Mouse (Mus musculus): ENCODE data around the gene Chrm4. TPM values are rescaled to one million over a fixed set of nuclear protein-coding genes. Genes with fewer than 3 reads are reported as not detected.

The Chrm4 gene
- polyA plus RNA-seq, 1 experiment from 2014 or later = not detected

DNA sequence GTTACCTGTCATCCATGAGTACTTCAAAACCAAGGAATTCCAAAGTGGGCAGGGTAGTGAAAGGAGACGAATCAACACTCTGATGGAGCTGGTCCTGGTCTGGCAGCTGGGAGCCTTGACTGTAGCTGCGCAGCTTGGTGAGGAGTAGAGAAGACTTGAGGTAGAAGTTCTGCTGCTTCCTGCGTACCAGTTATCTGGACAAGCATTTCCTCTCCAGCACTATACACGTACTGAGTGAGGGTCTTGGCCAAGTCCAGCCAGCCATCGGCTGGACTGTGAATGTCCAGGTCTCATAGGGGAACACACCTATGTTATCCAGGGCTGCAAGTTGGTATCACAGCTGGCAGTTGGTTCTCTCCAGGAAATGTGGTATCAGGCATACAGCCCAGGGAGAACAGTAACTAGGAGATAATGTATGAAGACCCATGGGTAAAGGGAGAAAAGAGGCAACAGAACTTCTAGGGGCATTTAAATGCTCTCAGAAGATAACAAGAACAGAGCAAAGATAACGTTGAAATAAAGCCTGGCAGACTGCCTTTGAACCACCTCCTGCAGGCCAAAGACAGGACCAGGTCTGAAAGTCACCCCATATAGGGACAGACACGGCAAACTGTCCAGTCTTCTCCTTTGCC, 10.6 kb upstream of the Chrm4 start:
- no peak for ATAC-seq (ENCODE audit: insufficient number of reproducible peaks, insufficient read depth, low FRiP score, low read depth)
- H3K4me1 ChIP-seq (ENCODE audit: control insufficient read depth in 2 of 2, insufficient read depth in 2 of 2, low read length in 2 of 2) = peaks cover 2% of the 10 kb centered on the region in 2 experiments; a peak in 2 of 4 replicates
- H3K9ac ChIP-seq (ENCODE audit: low read length) = no peak overlapping the region
- 70% methylated on average over 7 of the region's 7 CpGs for WGBS
- no peak overlapping the region for H3K27ac ChIP-seq (replicated peaks in 1 of 2; ENCODE audit: control insufficient read depth in 1 of 2, insufficient read depth in 1 of 2, low read depth in 2 of 2, low read length in 2 of 2)
- peaks cover 69% of the 10 kb centered on the region for H3K36me3 ChIP-seq (ENCODE audit: control insufficient read depth, insufficient read depth, low read length)
- H3K4me3 ChIP-seq (ENCODE audit: control insufficient read depth in 1 of 2, insufficient read depth in 1 of 2, low read depth in 1 of 2, low read length in 2 of 2) = no peak overlapping the region
- H3K9me3 ChIP-seq (ENCODE audit: control insufficient read depth, low read length) = no peaks in the 10 kb centered on the region
- H3K27me3 ChIP-seq (ENCODE audit: control insufficient read depth, insufficient read depth, low read length) = peaks cover 15% of the 10 kb centered on the region
- H3K4me2 ChIP-seq (ENCODE audit: low read length) = no peak overlapping the region

DNA sequence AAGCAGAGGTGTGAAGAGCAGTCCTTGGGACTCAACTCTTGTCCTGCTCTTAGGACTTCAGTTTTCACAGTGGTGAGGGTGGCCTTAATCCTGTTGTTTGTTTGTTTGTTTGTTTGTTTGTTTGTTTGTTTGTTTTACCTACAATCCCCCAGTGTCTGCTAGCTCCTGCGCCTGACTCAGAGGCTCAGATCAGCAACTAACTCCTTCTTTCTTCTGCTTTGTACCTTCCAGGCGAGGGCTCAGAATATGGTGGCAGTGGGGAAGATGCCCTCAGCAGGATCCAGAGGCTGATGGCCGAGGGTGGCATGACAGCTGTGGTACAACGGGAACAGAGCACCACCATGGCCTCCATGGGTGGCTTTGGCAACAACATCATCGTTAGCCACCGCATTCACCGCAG, 10.0 kb upstream of the Chrm4 start:
- Histone ChIP-seq H3K4me1 (ENCODE audit: control insufficient read depth in 2 of 2, insufficient read depth in 2 of 2, low read length in 2 of 2) (peaks cover 7 to 9% of the 10 kb centered on the region in 2 experiments), H3K4me3 (ENCODE audit: control insufficient read depth in 1 of 2, insufficient read depth in 1 of 2, low read depth in 1 of 2, low read length in 2 of 2) (no peak overlapping the region), H3K27me3 (ENCODE audit: control insufficient read depth, insufficient read depth, low read length) (peaks cover 22% of the 10 kb centered on the region), H3K9me3 (ENCODE audit: control insufficient read depth, low read length) (no peaks in the 10 kb centered on the region), H3K4me2 (ENCODE audit: low read length) (no peak overlapping the region), H3K36me3 (ENCODE audit: control insufficient read depth, insufficient read depth, low read length) (peaks cover 63% of the 10 kb centered on the region), H3K9ac (ENCODE audit: low read length) (no peak overlapping the region), H3K27ac (replicated peaks in 1 of 2; ENCODE audit: control insufficient read depth in 1 of 2, insufficient read depth in 1 of 2, low read depth in 2 of 2, low read length in 2 of 2) (no peak overlapping the region)
- ATAC-seq (ENCODE audit: insufficient number of reproducible peaks, insufficient read depth, low FRiP score, low read depth) = no peak
- 89% methylated on average over 7 of the region's 7 CpGs for WGBS

DNA sequence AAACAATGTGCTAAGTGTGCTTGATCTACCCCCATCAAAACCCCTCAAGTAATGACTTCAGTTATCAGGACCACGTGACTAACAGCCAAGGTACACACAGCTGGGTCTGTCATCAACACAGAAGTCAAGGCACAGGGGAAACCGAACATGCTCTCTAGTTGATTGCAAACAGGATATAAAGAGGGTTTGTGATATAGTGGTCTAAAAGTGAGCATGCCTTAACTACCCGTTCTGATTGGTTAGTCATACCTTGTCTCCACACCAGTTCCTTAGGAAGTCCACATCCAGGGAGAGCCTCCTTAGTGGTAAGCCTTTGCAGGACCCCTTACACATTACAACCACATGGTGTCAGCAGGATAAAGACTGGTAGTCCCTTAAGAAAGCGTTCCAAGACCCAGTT, 6.9 kb upstream of the Chrm4 start:
- Histone ChIP-seq H3K4me3 (ENCODE audit: control insufficient read depth in 1 of 2, insufficient read depth in 1 of 2, low read depth in 1 of 2, low read length in 2 of 2) (no peak overlapping the region), H3K27me3 (ENCODE audit: control insufficient read depth, insufficient read depth, low read length) (peaks cover 49% of the 10 kb centered on the region), H3K36me3 (ENCODE audit: control insufficient read depth, insufficient read depth, low read length) (peaks cover 32% of the 10 kb centered on the region), H3K4me2 (ENCODE audit: low read length) (no peak overlapping the region), H3K9me3 (ENCODE audit: control insufficient read depth, low read length) (no peaks in the 10 kb centered on the region), H3K4me1 (ENCODE audit: control insufficient read depth in 2 of 2, insufficient read depth in 2 of 2, low read length in 2 of 2) (peaks cover 14 to 15% of the 10 kb centered on the region in 2 experiments), H3K9ac (ENCODE audit: low read length) (no peak overlapping the region), H3K27ac (replicated peaks in 1 of 2; ENCODE audit: control insufficient read depth in 1 of 2, insufficient read depth in 1 of 2, low read depth in 2 of 2, low read length in 2 of 2) (no peak overlapping the region)
- 64% methylated on average over 4 of the region's 4 CpGs for WGBS
- no peak for ATAC-seq (ENCODE audit: insufficient number of reproducible peaks, insufficient read depth, low FRiP score, low read depth)

DNA sequence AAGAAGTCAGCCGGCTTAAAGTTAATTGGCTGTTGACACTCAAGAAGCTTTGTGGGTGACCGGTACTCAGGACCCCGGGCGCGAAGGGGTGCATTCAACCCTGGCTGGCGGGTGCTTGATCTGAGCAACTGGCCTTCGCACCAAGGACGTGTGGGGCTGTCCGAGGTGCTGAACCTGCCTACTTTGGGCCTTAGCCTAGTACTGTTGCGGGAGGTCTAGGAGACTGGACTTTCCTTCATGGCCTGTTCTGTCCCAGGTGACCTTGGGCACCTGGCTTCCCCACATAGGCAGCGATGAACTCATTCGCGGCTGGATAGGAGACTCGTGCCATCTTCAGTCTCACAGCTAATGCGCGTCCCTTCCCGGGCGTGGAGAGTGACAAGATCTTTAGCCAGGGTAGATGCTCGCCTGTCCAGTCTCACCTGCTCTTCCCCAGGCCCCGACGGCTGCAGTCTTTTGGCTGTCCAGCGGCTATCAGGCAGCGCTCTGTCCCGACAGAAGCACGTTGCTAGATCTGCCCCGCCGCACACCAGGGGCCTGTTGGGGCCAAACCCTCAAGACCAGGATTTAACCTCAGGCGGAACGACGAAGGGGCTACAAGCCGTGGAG, 5.8 kb upstream of the Chrm4 start:
- no peak overlapping the region for H3K27ac ChIP-seq (replicated peaks in 1 of 2; ENCODE audit: control insufficient read depth in 1 of 2, insufficient read depth in 1 of 2, low read depth in 2 of 2, low read length in 2 of 2)
- H3K27me3 ChIP-seq (ENCODE audit: control insufficient read depth, insufficient read depth, low read length) = peaks cover 49% of the 10 kb centered on the region
- 2% methylated on average over 31 of the region's 31 CpGs for WGBS
- no peak overlapping the region; the same call in 1 of the 2 replicates for H3K9ac ChIP-seq (ENCODE audit: low read length)
- peaks cover 14 to 15% of the 10 kb centered on the region in 2 experiments for H3K4me1 ChIP-seq (ENCODE audit: control insufficient read depth in 2 of 2, insufficient read depth in 2 of 2, low read length in 2 of 2)
- peaks cover 24% of the 10 kb centered on the region for H3K36me3 ChIP-seq (ENCODE audit: control insufficient read depth, insufficient read depth, low read length)
- H3K4me2 ChIP-seq (ENCODE audit: low read length) = peak overlapping the region; percentile 90
- H3K4me3 ChIP-seq (ENCODE audit: control insufficient read depth in 1 of 2, insufficient read depth in 1 of 2, low read depth in 1 of 2, low read length in 2 of 2) = peak overlapping the region; percentile 52 to 58
- H3K9me3 ChIP-seq (ENCODE audit: control insufficient read depth, low read length) = no peaks in the 10 kb centered on the region
- ATAC-seq (ENCODE audit: insufficient number of reproducible peaks, insufficient read depth, low FRiP score, low read depth) = no peak; the same call in 1 of the 2 replicates

DNA sequence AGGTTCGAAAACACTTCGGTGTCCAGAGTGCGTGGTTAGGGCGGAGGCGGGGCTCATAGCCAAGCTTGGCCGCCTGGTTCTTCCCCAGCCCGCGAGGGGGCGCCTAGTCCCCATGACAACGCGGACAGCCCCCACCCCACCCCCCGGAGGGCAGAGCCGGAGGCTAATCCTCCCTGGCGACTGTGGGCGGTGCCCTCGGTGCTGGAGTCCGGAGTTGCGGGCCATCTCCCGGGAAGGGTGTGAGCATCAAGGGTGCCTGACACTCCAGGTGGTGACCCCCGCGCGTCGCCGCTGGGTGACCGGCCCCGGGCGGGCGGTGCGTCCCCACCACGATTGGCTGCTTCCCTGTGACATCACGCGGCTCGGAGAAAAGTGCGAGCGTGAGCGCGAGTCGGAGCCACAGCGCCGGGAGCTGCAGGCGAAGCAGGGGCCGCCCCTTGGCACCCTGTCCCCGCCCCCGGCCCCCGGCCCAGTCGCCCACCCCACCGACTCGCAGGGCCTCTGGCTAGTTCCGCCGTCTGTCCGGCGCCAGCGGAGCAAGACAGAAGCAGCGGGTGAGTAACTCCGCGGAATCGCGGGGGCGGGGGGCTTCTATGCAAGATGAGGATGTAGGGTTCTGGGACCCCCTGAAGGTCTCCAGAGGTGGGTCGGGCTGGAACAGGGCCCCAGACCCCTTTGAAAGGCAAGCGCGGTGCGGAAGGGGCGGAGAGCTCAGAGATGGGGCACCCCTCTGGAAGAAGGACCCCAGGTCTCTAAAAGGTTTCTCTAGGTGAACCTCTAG, 5.1 kb upstream of the Chrm4 start:
- Histone ChIP-seq H3K27me3 (ENCODE audit: control insufficient read depth, insufficient read depth, low read length) (peaks cover 49% of the 10 kb centered on the region), H3K4me3 (ENCODE audit: control insufficient read depth in 1 of 2, insufficient read depth in 1 of 2, low read depth in 1 of 2, low read length in 2 of 2) (peak overlapping the region; percentile 52 to 58), H3K4me1 (ENCODE audit: control insufficient read depth in 2 of 2, insufficient read depth in 2 of 2, low read length in 2 of 2) (peaks cover 14 to 15% of the 10 kb centered on the region in 2 experiments), H3K4me2 (ENCODE audit: low read length) (peak overlapping the region; percentile 90), H3K36me3 (ENCODE audit: control insufficient read depth, insufficient read depth, low read length) (peaks cover 17% of the 10 kb centered on the region), H3K9ac (ENCODE audit: low read length) (peak overlapping the region; percentile 13; the same call in 1 of the 2 replicates), H3K27ac (replicated peaks in 1 of 2; ENCODE audit: control insufficient read depth in 1 of 2, insufficient read depth in 1 of 2, low read depth in 2 of 2, low read length in 2 of 2) (no peak overlapping the region), H3K9me3 (ENCODE audit: control insufficient read depth, low read length) (no peaks in the 10 kb centered on the region)
- 0 out of 2 replicates have a peak, but pooled peaks have one; percentile 14 for ATAC-seq (ENCODE audit: insufficient number of reproducible peaks, insufficient read depth, low FRiP score, low read depth)
- WGBS = under 1% methylated on average over 55 of the region's 64 CpGs

DNA sequence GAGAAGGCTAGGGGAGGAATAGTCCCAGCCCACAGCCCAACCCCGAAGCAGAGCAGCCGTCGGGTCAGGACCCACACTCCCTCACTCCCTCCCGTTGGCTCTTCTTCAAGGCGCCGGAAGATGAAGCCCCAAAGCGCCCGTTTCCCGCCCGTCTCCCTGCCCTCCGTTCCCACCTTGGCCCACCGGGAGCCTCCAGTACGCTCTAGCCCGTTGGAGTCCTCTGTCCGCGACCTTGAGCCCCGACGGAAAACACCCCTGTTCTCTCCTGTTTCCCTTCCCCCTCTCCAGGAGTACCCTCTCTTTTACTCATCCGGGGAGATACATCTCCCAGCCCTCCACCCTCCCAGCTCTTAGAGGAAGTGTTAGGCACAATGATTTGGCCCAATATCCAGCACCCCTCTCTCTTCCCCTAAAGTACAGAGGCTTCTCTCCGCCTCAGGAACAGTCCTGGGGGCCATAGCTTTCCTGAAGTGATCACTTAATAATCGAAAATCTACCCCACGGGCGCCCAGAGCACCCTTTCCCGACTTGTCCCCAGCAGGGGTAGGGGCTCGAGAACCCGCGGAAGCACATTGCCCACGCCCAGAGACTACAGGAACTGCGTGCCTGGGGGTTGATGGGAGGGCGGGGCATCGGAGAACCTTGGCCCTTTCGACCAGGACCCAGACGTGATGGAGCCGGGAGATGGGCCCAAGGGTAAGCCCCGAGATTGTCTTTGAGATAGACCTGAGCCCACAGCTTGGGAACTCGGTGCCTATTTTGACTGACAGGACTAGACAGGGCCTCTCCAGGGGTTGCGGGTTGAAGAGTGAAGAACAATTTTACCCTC, 4.2 kb upstream of the Chrm4 start:
- H3K27me3 ChIP-seq (ENCODE audit: control insufficient read depth, insufficient read depth, low read length) = peaks cover 49% of the 10 kb centered on the region
- WGBS = 1% methylated on average over 34 of the region's 37 CpGs

More for the DNA sequence above, 4.2 kb upstream of the Chrm4 start:
- peaks cover 14 to 15% of the 10 kb centered on the region in 2 experiments for H3K4me1 ChIP-seq (ENCODE audit: control insufficient read depth in 2 of 2, insufficient read depth in 2 of 2, low read length in 2 of 2)
- peaks cover 9% of the 10 kb centered on the region for H3K36me3 ChIP-seq (ENCODE audit: control insufficient read depth, insufficient read depth, low read length)
- H3K9ac ChIP-seq (ENCODE audit: low read length) = no peak overlapping the region
- no peak overlapping the region for H3K27ac ChIP-seq (replicated peaks in 1 of 2; ENCODE audit: control insufficient read depth in 1 of 2, insufficient read depth in 1 of 2, low read depth in 2 of 2, low read length in 2 of 2)
- ATAC-seq (ENCODE audit: insufficient number of reproducible peaks, insufficient read depth, low FRiP score, low read depth) = no peak
- H3K9me3 ChIP-seq (ENCODE audit: control insufficient read depth, low read length) = no peaks in the 10 kb centered on the region
- peak overlapping the region; percentile 52 to 58; a peak in 3 of 4 replicates for H3K4me3 ChIP-seq (ENCODE audit: control insufficient read depth in 1 of 2, insufficient read depth in 1 of 2, low read depth in 1 of 2, low read length in 2 of 2)
- H3K4me2 ChIP-seq (ENCODE audit: low read length) = peak overlapping the region; percentile 90

Data from heart, embryonic 14.5 days (tissue).